Mouse (Mus musculus): ENCODE measurements at regions not wholly inside any gene's neighbourhood (a gene's known extent, or its start where the extent isn't known, plus 50 kb on each side); places are given as distances from the start of the nearest gene placed in this dataset.
A peak's percentile ranks its signal among the peaks of the same experiment; 100 is the strongest.

DNA sequence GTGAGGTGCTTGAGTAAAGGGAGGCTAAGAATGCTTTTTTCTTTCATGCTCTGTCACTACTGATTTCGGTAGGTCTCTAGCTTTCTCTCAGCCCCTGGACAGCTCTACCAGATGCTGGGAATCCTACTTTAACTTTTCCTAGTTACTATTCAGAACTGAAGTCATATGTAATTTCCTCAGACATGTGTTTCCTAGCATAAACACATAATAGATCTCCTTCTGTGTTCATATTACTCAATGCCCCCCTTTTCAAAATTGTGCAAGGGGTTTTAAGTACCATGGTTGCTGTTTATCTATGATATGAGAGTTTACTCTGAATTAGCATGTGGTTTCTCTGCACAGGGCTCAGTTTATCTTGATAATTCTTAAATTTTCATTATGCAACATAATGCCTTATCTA lies 1472.5 kb downstream of the Olfm4 start:
- no peak for DNase-seq (ENCODE audit: low read depth, low spot score)

DNA sequence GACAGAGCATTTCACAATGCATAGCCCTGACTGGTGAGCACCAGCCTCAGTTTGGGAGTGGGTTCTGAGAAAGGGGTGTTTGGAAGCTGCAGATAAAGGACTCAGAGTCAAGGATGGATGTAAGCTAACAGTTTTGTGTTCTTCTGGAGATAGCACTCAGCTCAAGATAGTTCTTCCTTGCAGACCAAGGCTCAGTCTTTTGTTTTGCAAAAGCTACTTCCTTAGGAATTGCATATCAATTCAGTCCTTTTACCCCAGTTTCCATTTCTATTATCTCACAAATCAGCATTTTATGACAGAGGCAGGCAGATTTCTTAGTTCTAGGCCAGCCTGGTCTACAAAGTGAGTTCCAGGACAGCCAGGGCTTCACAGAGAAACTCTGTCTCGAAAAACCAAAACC lies 1495.4 kb downstream of the Olfm4 start:
- DNase-seq (ENCODE audit: low read depth, low spot score) = peak; percentile 81

DNA sequence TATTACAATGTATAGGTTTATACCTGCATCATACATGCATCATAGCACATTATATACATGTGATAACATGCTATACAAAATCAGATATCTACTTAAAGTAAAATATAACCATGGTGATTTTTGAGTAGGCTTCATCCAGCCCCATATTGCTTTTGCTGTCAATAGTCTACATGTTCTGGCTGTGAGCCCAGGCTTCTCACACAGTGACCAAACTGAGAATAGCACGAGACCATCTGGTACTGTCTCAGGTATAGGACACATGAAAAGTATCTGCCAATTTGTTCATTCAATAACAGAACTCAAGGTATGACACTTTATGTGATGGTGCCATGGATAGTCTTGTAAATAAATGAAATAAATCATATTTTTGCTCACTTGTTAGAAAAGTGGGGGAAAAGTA lies 1499.7 kb downstream of the Olfm4 start:
- DNase-seq (ENCODE audit: low read depth, low spot score) = no peak

DNA sequence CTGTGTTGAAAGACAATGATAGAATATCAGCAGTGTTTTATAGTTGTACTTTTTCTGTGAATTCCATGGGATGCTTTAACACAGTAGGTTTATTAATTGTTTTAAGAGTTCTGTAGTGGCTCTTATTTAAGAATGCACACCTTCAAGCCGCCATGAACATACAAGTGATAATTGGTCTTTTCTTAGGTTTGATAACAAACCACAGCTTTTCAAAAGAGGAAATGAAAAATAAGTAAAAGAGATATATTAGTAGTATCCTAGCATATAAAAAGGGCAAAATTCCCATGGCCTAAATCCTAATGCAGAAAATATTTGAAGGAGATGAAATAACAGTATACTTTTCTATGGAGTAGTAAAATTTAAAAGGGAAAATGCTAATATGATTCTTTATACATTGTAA lies 1525.1 kb downstream of the Olfm4 start:
- DNase-seq (ENCODE audit: low read depth, low spot score) = no peak

Data from ES-CJ7 (cell line).